Mouse (Mus musculus) retina, embryonic 14.5 days (tissue): ENCODE measurements around the gene Lmntd1.

ENCODE experiments used
- DNase-seq: peaks from one replicate; pipeline ENCODE4 v3.0.0-alpha.2; 2015; ENCODE audit warnings: low spot score

The Lmntd1 gene

DNA sequence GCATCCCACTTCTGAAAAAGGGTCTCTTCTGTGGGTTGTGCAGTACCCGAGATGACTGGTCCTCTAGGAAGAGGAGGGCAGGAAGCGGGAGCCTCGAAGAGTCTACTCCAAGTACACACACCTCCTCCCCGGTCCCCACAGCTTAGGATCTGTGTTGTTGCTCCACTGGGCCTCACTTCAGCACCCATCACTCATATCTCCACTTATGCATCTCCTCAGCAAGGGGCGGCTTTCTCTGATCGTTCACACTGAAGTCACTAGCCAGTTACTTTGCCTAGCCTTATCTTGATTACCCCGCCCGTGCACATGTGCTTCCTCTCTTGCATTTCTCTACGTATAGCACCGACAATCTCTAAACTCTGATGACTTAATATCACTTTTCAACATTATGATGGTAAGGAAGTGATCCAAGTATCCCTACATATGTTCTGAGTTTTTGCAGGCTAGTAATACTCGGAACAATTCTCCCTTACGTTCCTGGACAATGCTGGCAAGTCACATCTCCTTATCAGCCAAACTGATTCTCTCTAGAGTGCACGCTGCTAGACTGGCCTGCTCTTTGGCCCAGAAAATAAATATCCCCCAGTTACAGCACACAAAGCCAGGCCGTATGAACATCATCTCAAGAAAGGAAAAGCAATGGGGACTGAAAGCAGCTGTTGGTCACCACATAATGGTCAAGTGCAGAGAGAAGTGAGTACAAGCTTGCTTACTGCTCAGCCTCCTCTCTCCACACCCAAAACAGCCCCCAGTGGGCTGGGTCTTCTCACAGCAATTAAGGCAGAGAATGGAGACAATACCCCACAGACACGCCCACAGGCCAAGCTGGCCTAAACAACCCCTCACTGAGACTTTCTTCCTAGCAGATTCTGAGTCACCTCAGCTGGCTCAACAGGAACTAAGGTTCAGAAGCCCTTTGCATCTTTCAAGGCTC lies 56.8 kb downstream of the Lmntd1 start:
- DNase-seq, result no peak

DNA sequence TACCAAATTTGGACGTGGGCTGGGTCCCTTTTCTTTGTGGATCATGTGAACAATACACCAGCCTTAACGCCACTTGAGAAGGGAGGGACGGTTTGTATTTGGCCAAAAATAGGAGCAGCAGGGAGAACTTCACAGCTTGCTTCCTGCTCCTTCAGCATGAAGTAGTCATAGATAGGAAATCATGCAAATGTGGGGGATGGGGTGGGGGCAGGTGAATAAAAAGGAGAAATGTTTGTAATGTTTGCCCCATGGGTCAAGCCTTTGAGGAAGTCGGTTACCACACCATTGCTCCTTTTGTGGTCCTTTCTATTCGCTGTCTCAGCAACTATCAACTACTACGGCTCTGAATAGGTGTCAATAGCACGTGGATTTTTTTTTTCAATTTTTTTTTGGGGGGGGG lies 60.9 kb downstream of the Lmntd1 start:
- DNase-seq, result no peak

DNA sequence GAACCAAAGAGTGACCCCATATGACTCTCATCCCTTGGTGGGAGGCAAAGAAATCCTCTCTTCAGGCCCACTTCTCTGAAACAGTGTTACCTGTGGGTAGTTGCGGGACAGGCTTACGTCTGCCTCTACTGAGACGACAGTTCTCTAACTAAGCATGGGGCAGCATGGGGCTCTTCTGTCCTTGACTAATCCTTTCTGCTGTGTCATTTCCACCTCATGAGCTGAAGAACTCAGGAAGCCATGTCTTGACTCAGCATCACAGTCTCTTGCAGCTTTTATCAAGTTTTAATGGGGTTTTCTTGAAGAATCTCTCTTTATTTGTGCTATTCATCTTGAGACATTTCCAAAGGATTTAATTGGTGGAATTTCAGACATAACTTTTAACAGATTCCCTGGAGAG lies 61.3 kb downstream of the Lmntd1 start:
- DNase-seq, result no peak

DNA sequence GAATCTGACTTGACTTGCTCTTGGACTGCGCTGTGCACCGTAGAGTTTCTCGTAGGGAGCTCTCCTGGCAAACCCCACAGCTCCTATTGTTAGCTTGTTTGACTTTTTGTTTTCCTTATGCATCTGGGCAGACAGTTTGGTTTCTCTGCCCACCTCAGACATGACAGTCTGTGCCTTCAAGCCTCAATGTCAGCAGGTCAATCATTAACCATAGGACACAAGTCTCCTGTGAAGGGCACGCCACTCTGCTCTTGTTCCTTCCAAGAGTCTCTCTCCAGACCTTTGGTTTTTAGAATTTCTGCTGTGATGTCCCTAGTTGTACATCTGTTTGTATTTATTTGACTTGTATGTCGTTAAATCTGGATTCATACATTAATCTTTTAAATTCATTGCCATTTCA lies 63.1 kb downstream of the Lmntd1 start:
- no peak for DNase-seq

DNA sequence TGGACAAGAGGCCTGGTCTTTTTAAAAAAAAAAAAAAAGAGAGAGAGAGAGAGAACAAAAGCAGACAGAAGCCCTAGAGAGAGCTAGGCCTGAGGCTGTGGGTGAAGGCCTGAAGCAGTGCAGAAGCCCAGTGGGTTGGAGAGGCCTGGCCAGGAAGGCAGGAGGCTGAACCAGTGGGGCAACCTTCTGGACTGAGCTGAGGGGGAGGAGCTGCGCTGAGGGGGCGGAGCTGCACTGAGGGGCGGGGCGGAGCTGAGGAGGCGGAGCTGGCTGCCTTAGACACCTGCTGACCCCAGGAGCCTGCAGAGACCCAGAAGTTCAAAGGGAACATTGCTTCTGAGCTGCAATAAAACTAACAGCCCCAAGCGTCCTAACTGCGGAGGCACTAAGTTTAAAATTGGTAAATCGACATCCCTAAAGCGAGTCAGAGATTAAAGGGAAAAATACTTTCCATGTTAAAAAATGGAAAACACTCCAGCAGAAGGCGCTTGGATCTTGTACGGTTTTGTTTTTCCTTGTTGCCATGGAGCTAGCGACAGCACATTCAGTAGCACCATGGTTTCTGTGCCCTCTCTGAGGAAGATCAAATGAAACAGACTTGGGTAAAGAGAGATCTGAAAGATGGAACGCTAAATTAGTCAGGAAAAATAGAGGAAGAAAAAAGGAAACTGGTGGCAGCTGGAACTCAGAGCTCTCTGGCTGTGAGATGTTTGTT lies 68.0 kb downstream of the Lmntd1 start:
- peak; percentile 24 for DNase-seq

DNA sequence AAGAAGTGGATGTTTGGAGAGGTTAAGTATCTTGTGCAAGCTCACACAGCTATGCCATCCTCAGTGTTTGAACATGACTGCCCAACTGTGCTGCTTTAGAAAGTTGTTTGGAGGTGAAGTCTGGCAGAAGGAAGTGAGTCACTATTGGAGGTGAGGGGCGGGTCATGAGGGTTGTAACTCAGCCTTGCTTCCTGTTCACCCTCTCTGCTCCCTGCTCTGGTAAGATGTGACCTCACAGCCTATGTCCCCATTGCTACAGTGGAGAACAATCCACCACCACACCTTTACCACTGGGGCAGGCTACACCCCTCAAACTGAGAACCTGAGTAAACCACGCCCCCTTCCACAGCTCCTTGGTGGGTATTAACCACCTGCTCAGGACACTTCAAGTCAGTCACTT lies 69.3 kb downstream of the Lmntd1 start:
- no peak for DNase-seq

DNA sequence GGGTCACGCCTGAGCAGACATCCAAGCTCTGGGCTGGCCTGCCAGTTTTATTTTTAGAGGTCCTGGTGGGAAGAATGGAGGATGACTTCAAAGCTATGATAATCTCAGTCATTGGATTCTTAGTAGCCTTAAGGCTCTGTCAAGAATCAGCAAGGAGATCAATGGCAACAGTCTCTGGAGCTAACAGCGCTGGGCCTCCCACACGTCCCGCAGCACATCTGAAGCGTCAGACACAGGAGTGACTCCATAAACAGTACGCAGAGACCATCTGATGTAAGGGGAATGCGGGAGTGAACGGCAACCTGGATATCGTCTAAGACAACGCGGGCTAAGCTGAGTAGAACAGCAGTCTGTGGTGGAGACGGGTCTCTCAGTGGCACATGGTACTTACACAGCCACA lies 69.8 kb downstream of the Lmntd1 start:
- DNase-seq, result no peak

DNA sequence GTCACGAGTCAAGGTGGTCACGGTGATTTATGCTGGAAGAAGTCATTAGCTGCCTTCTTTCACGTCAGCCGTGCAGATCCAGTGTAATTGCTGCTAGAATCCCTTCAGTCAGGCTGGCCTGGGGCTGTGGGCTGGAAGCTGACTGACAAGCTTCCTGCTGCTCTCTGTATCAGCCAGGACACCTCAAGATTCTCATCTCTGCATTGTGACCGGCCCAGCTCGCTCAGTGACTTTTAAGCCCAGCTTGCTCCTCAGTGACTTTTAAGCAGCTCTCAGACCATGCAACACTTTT lies 74.6 kb downstream of the Lmntd1 start:
- DNase-seq, result no peak

DNA sequence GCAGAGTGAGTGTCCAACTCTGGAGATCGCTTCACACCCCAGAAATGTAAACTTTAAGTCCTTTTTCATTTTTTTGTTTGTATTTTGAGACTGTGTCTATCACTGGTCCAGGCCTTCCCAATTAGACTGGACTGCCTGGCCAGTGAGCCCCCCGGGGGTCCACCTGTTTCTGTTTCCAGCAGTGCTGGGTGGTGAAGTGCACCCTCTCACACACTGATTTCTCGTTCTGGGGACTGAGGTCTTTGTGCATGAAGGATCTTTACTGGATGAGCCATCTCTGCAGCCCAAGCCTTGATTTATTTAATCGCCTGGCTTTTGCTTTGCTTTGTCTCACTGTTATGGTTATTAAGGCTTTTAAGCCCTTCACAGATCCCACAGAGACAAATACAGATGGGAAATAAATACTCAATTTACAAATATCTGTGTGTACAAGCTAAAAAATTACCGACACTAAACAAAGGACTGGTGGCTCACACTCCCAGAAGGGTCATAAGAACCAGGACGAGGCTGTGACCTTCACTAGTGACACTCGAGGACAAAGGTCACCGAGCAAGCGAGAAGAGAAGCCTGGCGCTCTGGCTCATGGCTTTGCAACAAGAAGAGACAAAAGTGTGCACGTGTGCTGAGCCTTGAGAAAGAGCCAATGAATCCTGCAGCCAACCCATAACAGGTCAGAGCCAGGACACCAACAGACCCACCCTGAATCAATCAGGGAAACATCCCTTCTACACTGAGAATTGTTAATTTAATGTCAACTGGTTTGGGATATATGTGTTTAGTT lies 75.1 kb downstream of the Lmntd1 start:
- DNase-seq, result no peak

DNA sequence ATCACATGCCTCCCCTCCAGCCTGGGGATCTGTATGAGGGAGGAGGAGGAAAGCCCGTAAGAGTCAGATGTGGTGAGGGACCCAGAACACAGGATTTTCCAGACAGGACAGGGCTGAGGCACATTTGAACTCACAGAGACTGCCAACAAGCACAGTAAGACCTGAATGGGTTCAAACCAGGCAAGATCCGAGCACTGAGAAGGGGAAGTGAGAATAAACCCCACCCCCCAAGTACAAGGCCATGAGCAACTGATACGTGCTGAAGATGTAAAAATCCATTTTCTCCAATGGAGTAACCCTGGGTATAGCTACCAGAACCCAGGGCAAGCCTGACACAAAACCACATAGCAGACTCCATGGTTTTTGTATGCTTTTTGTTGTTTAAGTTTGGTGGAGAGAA lies 83.7 kb downstream of the Lmntd1 start:
- DNase-seq, result no peak

DNA sequence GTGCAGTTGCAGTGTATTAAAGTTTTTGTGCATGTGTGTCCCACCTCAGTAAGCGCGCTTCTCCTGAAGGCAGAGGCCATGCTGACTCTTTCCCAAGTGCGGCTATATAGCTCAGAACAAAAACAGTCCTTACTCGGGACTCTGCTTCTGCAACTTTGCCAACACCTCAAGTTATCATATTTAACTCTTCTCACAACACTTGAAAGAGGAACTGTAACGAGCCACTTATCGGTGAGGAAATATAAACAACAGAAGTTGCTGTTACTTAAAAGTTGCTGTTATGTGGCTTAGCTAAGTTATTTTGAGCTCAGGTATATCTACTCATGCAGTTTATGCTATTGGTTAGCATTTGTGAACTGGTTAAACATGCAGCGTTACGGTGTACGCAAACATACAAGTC lies 90.8 kb downstream of the Lmntd1 start:
- DNase-seq, result no peak

DNA sequence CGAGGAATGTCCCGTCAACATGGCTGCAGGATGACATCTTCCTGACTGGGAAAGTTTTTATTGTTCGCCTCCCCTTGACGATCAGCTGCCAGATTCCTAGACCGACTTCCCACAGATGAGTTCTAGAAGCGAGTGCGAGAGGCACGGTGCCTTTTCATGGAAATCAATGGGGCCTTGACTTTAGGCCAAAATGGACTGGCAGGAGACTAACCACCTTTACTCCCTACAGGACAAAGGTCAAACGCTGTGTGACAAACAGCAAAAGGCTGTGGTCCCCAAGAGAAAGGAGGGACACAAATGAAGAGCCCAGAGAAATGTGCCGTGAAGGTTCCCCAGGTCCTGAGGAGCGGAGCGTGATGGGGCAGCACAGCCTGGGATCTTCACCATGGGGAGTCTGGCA lies 91.5 kb downstream of the Lmntd1 start:
- no peak for DNase-seq

DNA sequence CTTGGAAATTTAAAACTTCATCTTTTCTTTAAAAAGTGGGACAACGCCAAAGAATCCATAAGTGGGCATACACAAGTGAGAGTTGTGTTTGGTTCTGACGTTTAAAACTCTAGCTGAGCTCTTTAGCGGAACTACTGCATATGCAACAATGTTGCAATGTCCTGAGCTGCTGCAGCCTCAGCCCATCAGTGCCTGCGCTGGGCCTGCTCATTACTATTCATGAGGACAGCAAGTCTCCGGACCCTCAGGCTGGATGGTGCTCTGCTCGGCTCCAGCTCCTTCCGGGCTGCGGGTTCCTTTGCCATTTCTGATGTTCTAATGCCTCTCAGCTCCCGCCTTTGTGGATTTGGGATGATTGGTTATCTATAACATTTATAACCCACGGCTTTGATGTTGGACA lies 97.1 kb downstream of the Lmntd1 start:
- no peak for DNase-seq

DNA sequence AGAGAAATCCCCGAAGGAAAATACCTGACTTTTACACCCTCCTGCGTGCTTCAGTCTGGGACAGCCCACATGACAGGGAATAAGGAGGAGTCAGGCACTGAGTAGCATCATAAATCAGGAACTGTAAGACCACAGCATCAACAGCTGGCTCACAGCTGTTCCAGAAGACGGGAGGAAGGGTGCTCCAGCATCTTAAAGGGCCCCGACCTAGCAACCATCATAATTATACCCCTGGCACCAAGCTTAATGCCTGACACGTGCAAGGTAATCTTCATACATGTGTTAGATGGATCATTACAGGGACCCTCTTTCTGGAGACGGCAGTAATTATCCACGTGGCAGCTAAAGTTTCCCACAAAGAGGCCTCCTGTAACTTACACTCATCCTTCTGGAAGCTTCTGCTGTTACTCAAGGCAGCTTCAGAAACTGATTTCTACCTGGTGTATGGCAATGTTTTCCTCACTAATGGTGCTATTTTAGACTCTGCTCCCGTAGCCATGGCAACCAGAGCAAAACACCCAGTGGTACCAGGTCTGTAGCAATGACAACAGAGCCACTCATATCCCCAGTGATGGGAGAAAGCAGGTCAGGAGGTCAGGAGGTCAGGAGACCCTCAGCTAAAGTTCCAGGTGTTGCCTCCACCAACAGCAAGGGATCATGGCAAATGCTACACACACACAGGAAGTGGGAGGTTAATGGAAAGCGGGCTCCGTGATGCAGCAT lies 98.1 kb downstream of the Lmntd1 start:
- DNase-seq, result peak; percentile 27

DNA sequence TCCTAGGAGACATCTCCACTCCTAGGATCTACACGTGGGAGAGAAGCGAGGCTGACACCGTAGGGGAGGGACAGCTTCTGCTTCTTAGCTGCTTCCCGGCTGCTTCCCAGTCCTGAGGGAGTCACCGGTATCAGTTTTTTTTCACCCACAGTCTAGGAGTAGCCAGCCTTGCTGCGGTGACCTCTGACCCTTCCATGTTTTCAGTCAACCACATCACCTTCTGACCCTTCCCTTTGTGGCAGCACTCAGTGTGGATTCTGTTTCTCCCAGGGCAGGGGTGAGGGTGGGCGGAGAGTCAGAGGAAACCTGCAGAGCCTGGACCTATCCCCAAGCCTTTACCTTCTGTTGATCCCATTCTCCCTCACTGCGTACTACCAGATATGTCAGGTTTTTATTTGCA lies 102.9 kb downstream of the Lmntd1 start:
- DNase-seq, result no peak

DNA sequence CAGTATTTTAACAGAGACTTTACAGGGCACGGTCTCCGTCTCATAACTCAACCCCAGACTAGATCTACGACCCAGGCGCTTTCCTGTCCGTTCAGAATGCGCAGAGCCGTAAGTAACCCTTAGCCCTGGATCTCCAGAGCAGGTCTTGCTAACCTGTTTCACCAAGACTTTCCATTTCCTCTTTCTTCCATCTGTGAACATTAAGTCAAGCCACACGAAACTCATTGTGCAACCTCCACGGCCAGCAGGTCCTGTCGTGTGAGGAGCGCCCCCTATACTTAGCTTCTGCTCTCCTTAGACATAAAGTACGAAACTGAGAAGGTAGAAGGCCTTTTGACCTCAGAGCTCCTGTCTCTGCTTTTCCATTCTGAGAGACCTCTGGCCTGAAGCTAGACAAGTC lies 105.3 kb downstream of the Lmntd1 start:
- DNase-seq, result no peak

DNA sequence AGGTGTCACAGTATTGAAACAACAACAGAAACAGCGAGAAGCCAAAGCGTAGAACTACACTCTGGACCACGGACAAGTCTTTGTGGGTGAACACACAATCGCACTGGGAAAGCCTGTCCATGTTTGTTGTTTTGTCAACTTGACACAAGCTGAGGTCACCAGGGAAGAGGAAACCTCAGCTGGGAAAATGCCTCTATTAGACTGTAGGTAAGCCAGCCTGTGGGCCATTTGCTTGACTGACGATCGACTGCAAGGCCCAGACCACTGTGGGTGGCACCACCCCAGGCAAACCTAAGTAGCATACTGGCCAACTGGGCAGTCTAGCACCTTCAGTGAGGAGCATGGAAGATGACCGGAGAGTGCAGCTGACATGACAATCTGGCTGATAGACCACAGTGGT lies 112.4 kb downstream of the Lmntd1 start:
- DNase-seq, result no peak

DNA sequence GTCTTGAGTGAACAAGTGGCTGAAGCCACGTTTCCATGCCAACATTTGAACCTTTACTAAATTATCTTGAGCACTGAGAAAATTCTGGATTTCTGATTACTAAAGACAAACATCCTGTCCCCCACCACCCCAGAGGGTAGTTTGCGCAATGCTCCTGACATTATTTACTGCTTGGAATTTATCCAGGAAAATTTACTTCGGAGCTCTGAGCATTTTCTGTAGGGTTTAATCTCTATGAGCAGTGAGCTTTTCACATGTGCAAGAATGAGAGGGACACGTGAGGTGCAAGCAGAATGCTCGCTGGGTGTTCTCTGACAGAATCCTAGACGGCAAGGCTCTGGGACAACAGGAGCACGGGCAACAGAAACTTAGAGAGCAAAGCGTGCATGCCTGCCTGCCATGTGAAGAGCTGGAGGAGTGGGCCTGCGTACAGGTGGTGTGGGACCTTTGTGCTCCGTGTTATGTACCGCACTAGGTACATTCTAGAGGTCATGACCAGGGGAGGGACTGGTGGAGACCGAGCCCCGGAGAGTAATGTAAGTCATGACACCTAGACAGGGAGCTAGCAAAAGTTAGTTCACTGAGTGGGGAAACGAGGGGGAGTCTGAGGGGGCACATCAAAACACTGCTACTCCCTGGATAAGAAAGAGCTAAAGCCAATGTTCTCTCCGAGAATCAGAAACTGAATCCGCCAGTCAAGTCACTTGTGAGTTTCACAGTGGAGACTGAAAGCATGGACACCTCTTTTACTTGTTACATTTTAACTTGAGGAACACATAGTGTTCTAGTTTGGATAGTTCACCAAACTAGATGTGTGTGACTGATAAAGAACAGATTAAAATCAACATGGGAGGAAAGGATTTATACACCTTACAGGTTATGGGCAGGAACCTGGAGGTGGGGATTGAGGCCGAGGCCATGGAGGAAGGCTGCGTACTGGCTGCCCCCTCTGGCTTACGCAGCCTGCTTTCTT lies 114.3 kb downstream of the Lmntd1 start:
- DNase-seq, result no peak

DNA sequence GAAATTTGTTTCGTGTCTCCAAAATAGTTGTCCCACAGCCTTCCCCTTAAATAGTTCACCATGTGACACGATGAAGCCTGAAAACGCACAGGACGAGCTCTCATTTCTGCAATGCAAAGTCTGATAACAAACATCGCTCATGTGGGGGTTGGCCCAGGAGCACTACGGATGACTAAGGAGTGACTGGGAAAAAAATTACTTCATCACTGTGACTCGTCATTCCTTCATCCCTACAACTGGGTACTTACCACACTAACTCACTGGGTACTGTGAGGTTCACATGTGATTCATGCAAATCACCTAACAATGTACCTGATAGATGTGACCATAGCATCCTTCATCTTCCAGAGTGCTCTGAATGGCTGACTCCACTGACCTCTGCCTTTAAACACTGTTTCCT lies 118.4 kb downstream of the Lmntd1 start:
- DNase-seq, result no peak

DNA sequence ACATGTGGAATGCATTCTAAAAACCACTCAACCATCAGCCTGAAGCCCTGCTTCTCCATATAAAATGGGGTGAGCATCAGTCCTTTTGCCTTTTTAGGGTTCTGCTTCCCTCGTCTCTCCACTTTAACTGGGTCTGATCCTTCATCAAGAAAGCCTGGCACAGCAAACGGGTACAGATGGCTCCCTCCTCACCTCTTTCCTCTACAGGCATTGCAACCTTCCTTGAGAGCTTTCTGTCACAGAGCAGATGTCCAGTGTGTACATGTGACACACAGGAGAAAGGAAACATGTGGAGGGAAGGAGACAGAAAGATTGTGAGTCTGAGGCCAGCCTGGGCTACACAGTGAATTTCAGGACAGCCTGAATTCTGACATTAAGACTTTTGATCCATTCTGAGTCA lies 125.9 kb downstream of the Lmntd1 start:
- DNase-seq, result no peak

DNA sequence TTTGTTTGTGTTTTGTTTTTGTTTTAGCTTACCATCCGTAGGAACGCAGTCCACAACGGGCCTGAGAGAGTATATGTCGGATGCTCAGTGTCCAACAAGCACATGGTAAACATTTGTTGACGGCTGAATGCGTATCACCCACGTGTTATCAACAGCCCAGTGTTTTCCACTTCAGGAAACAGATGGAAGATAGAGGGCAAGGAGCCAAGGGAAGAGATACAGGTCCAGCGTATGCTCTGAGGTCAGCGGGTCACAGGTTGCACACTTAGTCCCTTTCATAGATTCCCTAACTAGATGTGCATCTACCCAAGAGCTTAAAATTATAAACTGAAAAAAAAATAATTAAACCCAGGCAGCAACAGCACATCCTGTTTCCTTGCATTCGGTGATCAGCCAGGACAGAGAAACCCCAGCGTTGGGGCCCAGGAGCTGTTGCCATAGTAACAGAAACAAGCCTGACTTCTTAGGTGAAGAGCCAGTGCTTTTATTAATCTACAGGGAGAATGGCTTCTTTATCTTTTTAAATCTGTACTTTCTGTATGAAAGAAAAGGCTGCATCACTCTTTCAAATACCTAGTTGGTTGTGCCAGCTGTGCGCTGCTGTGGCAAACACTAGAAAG lies 128.0 kb downstream of the Lmntd1 start:
- no peak for DNase-seq
